Mouse (Mus musculus): ENCODE measurements around the gene Ice1.

Ice1 gene

DNA sequence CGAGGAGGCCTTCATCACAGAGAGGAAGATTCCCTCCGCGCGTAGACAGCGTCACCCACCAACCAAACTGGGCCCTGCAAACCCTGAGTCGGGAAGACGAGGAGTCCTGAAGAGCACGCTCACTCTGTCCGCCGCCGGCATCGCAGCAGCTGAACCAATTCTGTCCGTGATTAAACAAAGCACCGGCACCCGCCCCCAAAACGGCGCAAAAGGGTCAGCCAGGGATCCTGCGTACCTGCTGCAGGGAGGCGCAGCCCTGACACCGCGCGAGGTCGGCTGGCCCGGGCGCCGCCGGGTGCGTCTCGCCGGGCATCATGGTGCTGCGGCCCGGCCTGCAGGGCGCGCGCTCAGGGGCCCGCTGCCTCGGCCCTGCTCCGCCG, at the start of gene Ice1:
Gene Ice1 (minus strand): TSS at position 353 of the 380 bp plus-strand sequence.
- no peak for DNase-seq (ENCODE audit: low spot score in 2 of 2)

DNA sequence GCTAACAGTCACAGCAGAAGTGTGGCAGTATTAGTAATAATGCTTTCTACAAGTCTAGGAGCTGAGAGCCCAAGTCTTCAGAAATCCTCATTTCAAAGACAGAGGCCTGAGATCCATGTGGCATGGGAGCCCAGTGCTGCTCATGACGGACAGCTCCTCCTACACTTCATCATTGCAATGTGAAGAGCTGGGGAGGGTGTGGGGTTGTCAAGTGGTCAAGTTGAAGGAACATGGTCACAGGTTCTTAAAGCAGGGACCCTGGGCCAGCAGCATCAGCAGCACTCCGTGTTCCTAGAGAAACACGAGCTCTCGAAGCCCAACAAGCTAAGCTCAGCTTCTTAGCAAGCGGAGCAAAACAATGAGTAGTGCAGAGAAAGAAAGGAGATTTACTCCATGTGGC, 48.4 kb upstream of the Ice1 start:
- DNase-seq (ENCODE audit: low spot score in 2 of 2), result no peak

DNA sequence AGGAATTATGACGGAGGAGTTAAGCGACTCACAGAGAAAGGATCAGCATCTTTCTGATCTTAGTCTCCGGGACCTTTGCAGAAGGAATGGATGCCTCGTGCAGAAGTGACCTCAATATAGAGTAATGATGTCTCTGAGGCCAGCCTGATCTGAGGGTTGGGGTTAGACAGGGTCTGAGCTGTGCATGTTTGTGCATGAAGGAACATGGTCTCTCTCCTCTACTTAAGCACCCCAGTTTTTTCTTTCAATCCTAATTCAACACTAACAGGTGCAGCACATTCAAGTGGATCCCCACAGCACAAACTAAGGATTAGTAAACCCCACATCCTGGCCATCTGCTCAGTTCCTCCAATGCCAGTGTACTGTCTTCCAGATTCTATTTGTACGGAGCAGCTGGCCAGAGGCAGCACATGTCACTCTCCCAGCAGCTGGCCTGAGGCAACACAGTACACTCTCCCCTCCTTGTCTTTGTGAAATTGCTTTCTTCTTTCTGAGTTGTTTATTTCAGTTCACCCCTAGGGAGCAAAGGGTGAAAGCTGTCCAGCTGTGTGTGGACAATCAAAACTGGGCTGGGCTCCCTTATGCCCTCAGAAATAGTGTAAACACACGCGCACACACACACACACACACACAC, 47.7 kb upstream of the Ice1 start:
- no peak for DNase-seq (ENCODE audit: low spot score in 2 of 2)

DNA sequence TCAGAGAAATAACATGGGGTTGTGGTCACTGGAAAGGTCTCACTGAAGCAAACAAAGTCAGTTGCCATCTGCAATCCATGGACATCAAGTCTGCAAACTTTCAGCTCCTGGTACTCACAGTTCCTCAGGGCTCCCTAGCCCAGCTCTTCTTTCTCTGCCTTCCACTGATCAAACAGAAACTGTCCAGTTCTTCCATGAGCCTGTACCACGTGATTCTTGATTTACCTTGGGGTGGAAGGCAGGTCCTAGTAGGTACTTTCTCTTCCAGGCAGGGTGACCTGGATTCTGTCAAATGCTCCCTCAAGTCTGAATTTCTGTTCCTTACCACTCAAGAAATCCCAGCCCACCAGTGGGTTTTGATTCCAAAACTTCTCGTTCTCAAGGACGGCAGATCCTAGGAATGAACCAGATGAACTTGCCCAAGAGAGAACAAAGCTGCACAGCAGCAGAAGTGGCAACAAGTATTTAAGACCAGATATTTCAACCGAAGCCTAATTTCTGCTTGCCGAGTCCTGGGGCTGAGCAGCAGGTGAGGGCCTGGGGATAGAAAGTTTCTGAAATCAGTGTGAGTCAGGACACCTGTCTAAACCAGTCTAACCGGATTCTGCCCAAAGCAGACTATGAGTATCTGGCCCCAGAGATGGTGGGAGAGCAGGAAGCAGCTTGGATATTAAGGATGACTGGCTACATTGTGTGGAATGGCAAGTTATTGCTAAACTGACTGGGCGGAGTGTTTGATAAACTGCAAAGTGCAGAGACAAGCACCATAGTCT, 44.2 kb upstream of the Ice1 start:
- DNase-seq (ENCODE audit: low spot score in 2 of 2), result no peak

DNA sequence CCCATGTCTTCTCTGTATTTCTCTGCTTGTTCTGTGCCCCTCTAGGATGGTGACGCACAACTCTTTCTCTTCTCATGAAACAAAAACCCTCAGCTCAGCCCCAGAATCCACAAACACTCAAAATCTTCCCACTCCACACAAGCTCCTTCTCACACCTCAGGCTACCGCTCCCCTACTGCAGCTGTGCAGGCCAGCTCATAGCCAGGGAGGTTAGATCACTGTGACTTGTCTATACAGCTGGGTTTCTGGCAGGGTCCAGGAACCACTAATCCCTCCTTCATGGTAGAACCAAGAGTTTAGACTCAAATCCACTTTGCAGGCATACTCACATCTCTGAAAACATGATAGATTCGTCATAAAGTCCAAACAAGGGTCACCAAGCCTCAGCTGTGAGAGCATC, 42.9 kb upstream of the Ice1 start:
- DNase-seq (ENCODE audit: low spot score in 2 of 2), result no peak

DNA sequence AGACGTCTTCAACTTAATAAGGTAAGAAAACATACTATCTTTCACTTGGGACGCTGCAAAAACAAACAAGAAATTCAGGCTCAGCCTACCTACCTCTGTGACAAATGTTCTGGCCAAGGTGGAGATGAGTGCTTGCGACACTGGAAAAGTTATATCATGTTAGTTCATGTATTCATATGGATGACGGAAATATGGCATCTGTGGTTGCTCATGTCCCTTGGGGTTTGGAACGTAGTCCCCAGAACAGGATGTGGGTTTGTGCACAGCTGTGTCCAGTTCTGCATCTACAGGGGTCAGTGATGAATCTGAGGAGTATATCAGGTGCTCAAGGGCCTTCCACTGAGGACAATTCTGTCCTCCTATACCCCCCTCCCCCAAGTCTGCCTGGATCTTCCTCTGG, 40.3 kb upstream of the Ice1 start:
- DNase-seq (ENCODE audit: low spot score in 2 of 2), result no peak

DNA sequence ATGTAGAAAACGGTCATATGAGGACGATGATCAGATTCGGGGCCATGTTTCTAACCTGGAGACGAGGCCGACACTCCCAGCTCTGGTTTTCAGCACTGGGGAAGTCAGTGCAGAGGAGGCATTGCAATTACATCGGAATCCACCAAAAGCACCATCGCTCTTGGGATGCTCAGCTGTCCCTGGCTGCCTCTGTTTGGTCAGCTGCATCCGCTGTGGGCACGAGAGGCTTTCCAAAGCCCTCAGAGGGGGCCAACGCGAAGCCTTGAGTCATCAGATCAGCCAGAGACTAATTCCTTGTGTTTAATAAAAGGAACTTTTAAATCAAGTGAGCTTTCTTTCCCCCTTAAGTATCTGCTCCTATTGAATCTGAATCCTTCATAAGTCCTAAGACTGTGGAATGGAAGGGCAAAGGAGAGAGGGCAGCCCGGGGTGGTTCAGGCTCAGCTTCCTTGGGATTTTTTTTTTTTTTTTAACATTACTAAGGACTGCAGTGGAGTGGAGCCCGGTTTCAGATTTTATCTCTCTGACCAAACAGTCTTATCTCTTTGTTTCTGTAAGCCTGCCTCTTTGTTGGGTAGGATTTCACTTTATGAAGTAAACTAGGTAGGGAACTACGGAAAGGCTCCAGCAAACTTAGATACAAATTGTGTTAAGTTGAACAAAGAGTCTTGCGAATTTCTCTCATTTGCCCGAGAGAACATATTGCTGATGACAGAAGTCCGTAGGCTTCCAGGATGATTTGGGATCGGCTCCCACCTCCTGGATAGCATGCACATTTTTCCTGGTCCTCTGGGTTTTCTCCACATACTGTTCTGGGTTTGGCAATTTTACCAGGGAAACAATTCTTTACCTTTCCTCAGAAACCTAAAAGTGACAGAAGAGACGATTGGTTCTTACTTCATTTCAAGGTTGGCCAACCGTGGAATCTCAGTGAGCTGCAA, 39.1 kb upstream of the Ice1 start:
- no peak for DNase-seq (ENCODE audit: low spot score in 2 of 2)

DNA sequence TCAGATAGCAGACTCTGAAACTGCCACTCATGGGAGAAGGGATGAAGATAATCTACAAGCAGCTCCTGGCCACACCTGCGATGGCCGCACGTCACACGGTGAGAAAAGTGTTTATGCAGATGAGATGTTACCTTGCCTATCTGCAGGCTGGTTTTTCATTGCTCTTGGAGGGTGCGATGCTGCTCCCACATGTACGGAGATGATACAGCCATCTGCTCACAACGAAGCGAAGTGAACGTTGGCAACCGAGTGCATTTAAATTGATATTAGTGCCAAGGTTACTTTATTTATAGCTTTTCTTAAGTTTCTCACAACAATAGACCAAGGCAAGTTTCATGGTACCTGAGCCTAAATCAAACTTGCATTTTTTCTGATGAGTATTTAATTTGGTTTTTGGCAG, 37.6 kb upstream of the Ice1 start:
- no peak for DNase-seq (ENCODE audit: low spot score in 2 of 2)

DNA sequence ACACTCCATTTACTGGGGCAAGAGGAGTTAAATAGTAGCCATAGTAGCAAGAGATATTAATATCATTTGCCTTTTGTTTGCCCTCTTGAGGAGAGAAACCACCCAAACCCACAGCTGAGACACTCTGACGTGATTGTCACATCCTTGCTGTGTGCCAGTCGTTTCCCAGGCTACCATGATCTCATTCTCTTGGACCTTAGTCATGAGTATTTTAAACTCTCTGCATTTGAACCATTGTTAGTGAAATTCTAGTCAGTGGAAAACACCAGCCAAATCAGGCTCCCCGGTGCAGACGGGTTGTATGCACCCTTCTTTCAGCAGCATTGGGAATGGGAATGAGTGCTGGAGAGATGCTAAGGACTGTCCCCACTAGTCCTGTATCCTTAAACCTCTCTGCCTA, 32.6 kb upstream of the Ice1 start:
- DNase-seq (ENCODE audit: low spot score in 2 of 2), result no peak

DNA sequence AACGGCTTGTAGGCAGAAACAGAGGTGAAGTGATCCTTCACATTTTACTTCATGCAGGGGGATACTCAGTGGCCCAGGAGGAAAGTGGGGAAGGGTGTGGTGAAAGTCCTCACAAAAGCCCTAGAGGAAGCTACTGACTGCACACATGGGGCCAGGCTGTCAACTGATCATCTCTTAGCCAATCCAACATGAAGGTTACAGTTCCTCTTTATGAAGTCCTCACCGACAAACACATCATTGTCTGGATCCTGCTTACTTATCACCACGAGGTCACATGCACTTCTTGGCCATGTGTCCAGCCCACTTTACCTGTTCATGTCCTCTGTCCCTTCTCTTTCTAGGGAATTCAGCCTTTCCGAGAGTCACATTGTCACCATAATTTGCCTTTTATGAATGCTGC, 22.3 kb upstream of the Ice1 start:
- DNase-seq (ENCODE audit: low spot score in 2 of 2), result no peak

DNA sequence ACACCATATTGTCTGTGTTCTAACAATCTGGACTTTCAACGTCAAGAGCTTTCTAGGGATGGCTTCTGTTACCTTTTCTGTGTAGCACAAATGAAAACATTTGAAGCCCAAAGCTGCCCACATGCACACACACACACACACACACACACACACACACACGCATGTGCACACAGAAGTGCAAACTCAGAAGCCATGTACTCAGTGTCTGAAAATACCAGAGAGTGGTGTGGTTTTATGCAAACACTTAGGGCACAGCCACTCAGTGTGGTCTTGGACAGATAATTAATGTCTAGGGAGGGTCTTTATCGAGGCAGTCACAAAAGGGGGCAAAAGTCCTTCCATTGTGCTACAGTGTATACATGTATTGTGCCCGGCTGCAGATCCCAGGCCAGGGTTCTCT, 19.3 kb upstream of the Ice1 start:
- no peak for DNase-seq (ENCODE audit: low spot score in 2 of 2)

DNA sequence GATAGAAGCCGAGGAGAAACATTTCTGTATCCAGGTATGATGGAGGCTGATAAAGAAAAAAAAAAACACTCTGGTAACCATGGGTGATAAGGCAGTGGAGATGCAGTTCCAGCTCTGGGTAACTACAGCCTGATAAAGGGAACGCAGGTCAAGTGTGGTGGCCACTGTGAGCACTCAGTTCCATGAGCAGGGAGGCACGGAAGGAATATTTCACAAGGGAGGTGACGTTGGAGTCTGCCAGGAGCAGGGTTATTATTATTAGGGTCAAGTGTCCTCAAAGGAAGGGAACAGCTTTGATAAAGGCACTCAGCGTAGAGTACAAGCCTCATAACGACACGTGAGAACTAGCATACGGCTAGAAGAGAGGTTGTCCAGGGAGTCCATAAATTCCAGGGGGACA, 18.9 kb upstream of the Ice1 start:
- no peak for DNase-seq (ENCODE audit: low spot score in 2 of 2)

DNA sequence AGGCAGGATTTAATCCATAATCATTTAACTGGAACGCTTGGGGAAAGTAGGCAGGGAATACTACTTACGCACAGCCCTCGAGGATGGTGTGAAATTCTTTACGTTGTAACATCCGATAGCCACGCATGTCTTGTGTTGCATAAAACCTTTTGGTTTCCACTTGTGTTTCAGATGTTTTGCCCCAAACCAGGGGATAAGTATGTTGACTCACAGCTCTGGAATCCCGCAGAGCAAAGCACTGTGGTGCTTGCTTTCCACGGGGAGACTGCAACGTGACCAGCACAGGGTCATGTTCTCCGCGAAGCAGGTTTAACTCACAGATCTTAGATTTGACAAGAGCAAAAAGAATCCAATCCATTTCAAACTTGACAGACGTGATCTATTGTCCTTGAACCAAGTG, 18.1 kb upstream of the Ice1 start:
- no peak for DNase-seq (ENCODE audit: low spot score in 2 of 2)

DNA sequence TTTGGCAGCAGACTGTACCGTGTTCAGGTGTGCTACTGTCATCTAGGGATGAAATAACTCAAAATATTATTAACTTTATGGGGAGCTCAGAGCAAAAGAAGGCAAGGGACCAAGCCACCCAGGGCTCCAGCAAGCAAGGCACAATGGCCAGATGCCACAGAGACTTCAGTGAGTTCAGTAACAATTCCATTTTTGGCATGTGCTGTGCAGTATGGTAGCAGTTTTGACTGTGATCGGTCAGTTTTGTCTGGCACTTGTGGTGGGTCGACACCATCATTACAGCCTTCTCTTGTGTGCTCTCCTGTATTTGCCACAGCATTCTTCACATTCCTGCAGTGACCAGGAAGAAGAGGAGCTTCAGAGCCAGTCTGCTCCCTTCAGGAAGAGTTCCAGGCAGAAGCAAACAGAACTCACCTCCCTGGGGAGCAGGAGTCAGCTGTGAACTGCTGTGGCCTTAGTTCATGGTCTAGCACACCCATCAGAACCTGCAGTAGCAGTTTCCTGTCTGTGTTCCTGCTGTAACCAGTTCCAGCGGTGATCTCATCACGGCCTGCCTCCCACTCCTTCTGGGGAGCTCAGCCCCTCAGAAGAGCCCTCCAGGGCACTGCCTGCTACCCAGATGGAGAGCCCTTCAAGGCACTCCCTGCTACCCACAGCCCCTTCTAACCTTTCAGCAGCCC, 16.8 kb upstream of the Ice1 start:
- DNase-seq (ENCODE audit: low spot score in 2 of 2), result no peak

DNA sequence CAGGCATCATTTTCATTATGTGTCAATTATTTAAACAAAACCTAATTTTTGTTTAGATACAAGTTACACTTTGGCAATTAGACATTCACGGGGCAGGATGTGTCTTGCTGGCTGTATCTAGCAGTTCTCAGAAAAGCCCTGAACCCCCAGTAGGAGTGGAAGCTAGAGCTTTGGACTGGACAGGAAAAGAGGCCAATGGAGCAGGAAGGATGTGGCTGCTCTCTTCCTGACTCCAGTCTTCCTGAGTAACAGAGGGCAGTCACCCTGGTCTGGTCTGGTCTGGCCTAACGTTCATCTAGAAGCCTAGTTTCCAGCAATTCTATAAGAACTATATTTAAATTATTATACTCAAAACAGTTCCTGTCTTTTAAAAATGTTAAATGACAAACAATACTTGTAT, 16.0 kb upstream of the Ice1 start:
- no peak for DNase-seq (ENCODE audit: low spot score in 2 of 2)

DNA sequence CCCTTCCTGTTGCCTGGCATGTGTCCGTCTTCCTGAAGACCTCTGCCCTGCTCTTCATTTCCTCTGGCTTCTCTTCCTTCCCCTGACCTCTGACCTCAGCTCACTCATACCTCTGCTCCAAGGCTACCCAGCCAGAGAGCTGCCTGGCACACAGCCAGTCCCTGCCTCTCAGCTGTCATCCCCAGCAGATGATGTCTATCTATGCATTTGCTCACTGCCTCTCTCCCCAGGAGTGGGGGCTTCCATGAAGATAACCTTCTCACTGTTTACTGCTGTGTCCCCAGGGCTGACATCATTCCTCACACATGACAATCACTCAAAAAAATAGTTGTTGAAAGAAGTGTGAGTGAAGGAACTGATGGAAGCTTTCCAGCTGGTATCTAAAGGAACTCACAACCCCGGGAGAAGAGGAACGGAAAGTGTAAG, 12.6 kb upstream of the Ice1 start:
- DNase-seq (ENCODE audit: low spot score in 2 of 2), result no peak

DNA sequence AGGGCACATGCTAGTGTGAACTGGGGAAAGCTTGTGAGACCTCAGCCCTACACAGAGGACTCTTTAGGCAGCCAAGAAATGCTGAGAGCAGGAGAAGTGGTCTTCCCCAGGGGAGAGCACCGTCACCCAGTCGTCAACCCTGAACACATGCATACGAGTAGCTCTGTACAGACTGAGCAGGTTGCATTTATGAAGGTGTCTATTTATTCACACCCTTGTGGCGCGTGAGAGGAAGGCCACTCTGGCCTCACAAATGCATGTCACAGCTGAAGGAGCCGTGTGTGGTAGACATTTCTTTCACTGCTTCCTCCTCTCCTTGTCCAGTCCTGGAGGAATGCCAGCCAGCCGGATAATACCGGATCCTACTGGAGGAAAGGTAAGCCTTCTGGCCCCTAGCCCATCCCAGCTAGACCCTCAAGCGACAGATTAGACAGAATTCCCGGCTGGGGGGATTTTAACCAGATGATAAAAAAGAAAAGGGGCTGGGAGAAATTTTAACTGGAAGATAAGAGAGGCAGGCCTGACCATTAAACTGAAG, 8.6 kb upstream of the Ice1 start:
- DNase-seq (ENCODE audit: low spot score in 2 of 2), result no peak

DNA sequence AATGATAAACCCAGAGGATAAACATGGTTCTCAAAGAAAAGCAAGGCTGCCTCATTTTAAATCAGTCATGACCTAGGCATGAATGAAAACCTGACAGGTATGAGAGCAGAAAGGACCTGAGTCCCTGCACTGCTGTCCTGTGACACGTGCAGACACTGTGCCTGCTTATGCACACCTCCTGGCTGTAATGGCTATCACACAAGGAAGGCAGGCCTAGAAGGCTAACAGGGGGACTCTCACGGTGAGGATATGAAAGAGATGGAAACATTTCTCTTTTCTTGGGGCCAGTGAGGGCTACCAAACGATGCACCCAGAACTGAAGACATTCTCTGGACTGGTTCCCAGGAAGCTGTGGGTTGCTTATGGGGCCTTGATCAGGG, 6.6 kb upstream of the Ice1 start:
- no peak for DNase-seq (ENCODE audit: low spot score in 2 of 2)

DNA sequence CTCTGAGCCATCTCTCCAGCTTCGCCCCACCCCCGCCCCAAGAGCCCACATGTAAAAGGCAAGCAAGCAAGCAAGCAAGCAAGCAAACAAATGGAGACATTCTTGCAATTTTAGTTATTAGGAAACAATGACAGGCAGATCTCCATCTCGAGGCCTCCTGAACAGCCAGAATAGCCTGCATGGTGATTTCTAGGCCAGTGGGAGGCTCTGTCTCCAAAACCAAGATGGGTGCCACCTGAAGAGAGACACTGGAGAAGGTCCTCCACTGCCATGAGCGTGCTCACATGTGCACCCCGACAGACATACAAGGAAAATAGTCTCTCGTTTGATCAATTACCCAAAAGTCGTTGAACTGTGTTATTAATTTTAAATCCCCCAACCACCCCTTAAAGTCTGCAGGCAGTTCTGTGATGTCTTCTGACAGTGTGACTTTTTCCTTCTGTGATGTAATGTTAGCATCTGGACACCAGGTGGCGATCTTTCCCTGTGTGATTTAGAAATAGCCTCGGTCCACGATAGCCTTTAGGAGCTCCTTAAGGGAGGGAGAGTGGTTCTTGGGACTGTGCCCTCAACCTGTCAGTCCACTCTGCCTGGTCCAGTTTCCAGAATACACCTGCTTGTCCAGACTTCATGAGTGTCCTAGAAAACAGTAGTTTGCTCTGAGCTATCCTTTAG, 6.1 kb upstream of the Ice1 start:
- DNase-seq (ENCODE audit: low spot score in 2 of 2), result no peak

DNA sequence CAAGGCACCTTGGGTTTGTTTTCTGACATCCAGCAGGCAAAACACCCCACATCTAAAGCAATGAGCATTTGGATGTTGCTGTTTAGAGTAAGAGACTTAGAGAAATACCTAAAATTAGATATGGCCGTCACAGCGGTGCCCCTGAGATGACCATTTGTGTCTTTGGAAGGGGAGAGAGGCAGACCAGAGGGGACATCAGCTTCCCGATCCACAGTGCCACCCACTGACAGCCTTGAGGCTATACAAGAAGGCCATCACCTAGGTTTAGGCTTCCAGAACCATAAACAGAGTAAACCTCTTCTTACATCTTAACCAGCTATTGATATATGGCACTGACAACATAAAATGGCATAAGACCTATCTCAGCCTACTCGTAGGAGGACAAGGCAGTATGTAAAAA, 4.5 kb upstream of the Ice1 start:
- DNase-seq (ENCODE audit: low spot score in 2 of 2), result no peak

DNA sequence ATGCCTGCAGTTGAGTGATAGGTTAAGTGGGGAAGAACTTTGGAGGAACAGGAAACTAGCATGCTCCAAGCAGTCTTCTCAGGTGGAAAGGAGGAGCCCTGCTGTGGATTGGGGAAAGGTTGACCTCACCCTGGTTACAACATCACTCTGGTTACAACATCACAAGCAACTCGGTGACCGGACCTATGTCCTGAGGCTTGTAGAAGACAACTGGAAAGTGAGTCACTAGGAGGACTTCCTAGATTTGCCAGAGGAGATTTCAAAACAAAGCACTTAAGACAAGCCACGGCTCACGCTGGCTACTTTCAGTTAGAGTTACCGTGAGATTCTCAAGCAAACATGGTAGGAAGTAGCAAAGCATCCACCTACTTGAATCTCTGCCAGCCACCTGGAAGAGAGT, 3.9 kb upstream of the Ice1 start:
- DNase-seq (ENCODE audit: low spot score in 2 of 2), result no peak
